Mouse (Mus musculus) limb, embryonic 15.5 days (tissue): Measurements from ENCODE around the gene Dock11. TPM values are rescaled to one million over a fixed set of nuclear protein-coding genes. Genes with fewer than 3 reads are reported as not detected.

Source experiments
- ATAC-seq: fragments of 200-750 bp; cut with Nextera tagmentation; 2 replicates; pipeline ENCODE4 v1.8.0; 2017; ENCODE audit warnings: low read depth, moderate TSS enrichment; ENCODE audit not compliant: insufficient number of reproducible peaks, low FRiP score, low TSS enrichment
- H3K27ac ChIP-seq: fragments of 300-500 bp; sonication (generic); 2 replicates; pipeline ENCODE4 v1.5.1; 2015; ENCODE audit warnings: moderate library complexity, mild to moderate bottlenecking, inconsistent platforms
- H3K27me3 ChIP-seq: fragments of 300-500 bp; sonication (generic); 2 replicates; pipeline ENCODE4 v1.6.1; 2015; ENCODE audit warnings: inconsistent platforms
- H3K36me3 ChIP-seq: fragments of 300-500 bp; sonication (generic); 2 replicates; pipeline ENCODE4 v1.6.1; 2015; ENCODE audit warnings: inconsistent platforms
- H3K4me1 ChIP-seq: fragments of 300-500 bp; sonication (generic); 2 replicates; pipeline ENCODE4 v1.6.1; 2015; ENCODE audit warnings: inconsistent platforms
- H3K4me2 ChIP-seq: fragments of 300-500 bp; sonication (generic); 2 replicates; pipeline ENCODE4 v1.6.1; 2015; ENCODE audit warnings: mild to moderate bottlenecking, inconsistent platforms
- H3K4me3 ChIP-seq: fragments of 300-500 bp; sonication (generic); 2 replicates; pipeline ENCODE4 v1.5.1; 2015; ENCODE audit warnings: mild to moderate bottlenecking, inconsistent platforms
- H3K9ac ChIP-seq: fragments of 300-500 bp; sonication (generic); 2 replicates; pipeline ENCODE4 v1.6.1; 2015; ENCODE audit warnings: inconsistent platforms
- H3K9me3 ChIP-seq: fragments of 300-500 bp; sonication (generic); 2 replicates; pipeline ENCODE4 v1.6.1; 2016; ENCODE audit warnings: inconsistent platforms
- WGBS: fragments of 180-500 bp; shearing (Covaris S2); methylation state at CpG from one replicate; pipeline ENCODE4 v1.1.7; 2015; 5-methylcytosine and 5-hydroxymethylcytosine counted together
- polyA plus RNA-seq: library from polyadenylated mRNA; unstranded; fragments of >200 nt; fragmentation: Nextera tagmentation; extraction: Ambion mirVana; gene quantifications from 2 replicates; pipeline ENCODE4 v1.2.1, GENCODE M21; 2015

Gene Dock11
- polyA plus RNA-seq, result 14.8 and 15.2 TPM in 2 replicates

DNA sequence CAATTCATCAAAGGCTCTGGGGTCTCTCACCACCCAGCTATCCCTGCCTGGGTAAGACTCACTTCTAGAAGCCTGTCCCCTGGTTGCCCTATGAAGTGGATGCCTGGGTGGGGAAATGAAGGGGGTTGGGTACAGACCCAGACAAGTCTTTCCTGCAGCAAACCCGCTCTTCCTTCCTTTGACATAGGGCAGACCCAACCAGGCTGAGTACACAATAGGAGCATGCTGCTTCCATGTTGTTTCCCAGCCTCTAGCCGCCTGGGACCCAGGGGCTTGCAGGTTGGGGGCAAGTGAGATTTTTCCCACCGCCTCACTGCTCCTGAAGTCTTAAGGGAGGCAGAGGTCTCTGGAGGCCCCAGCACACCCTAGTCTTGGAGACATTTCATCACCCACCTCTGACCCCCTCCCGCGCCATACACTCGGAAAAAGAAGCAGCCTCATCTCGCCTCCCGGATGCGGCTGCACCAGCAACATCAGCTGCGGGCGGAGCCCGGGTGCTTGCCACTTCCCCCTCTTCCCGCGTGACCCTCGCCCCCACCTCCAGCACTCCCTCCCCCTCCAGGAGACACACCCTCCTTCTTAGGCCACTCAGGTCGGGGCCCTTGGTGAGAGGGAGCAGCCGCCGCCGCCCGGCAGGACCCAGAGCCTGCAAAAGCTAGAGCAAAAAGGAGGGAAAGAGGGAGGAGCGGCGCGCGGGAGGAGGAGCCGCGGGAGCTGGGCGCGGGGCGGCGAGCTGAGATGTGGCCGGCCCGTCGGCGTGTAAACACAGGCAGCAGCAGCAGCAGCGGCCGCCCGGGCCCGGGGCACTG, at the start of gene Dock11:
Dock11 (plus strand) TSS at position 746 of the 809 bp plus-strand sequence.
- Histone ChIP-seq H3K9me3 (no peaks in the 10 kb centered on the region), H3K27me3 (no peaks in the 10 kb centered on the region), H3K4me3 (peak within 1 kb of the TSS; percentile 57), H3K36me3 (no peaks in the 10 kb centered on the region), H3K9ac (peak within 1 kb of the TSS; percentile 51), H3K27ac (peak within 1 kb of the TSS; percentile 74), H3K4me1 (0 out of 2 replicates have a peak, but pooled peaks cover 3% of the 10 kb centered on the region), H3K4me2 (peak within 1 kb of the TSS; percentile 61)
- peak; percentile 74 for ATAC-seq
- 14% methylated on average over 29 of the region's 38 CpGs for WGBS

DNA sequence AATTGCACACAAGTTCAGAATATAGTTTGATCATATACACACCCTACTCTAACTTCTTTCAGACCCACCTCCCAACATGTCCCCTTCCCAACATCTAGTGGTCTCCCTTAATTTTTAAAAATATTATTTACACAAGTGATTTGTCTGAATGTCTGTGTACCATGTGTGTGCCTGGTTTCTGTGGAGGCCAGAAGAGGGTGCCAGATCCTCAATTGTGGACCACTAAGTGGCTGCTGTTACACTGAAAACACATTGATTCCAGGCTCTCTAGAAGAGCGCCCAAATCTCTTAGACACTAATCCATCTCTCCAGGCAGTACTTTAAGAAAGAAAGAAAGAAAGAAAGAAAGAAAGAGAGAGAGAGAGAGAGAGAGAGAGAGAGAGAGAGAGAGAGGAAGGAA, 8.9 kb upstream of the Dock11 start:
- Histone ChIP-seq H3K36me3 (no peaks in the 10 kb centered on the region), H3K27ac (no peak overlapping the region), H3K9ac (no peak overlapping the region), H3K4me1 (no peaks in the 10 kb centered on the region), H3K4me3 (no peak overlapping the region), H3K27me3 (no peaks in the 10 kb centered on the region), H3K9me3 (no peaks in the 10 kb centered on the region), H3K4me2 (no peak overlapping the region)
- ATAC-seq, result no peak
- 72% methylated on average over 1 of the region's 1 CpGs for WGBS

DNA sequence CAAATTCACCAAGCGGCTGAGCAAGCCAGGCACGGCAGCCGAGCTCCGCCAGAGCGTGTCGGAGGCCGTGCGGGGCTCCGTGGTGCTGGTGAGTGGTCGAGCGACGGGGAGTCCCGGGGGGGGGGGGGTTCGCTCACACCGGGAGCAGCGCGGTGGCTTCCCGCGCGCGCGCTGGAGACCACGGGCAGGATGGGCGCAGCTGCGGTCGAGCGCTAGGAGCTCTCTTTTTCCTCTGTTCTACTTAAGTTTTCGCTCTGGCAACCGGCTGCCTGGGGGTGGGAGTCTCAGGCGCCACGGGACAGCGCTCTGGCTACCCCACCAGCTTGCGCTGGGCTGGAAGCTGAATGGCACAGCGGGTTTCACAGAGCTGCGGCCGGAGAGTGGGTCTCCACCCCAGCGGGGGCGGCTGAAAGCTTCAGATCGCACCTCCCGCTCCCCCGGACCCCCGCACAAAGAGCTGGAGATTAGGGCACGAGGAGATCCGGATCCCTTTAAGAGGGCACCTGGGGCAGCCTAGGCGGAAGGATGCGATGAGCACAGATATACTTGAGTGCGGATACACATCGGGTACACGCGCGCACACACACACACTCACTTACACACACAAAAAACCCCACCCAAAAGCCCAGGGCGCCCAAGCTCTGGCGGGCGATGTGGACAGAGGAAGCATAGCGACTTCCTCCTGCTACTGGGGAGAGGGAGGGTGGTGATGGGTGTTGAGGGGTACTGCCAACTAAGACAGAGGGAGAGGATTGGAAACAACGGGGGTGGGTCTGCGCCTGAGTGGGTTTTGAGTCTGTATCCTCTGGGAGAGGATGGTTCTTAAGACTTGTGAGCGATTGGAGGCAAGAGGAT, 540 bp downstream of the Dock11 start:
- no peak for ATAC-seq
- Histone ChIP-seq H3K27ac (peak overlapping the region; percentile 74), H3K4me2 (peak overlapping the region; percentile 61), H3K36me3 (no peaks in the 10 kb centered on the region), H3K4me3 (peak overlapping the region; percentile 57), H3K9ac (peak overlapping the region; percentile 51), H3K9me3 (no peaks in the 10 kb centered on the region), H3K27me3 (no peaks in the 10 kb centered on the region), H3K4me1 (0 out of 2 replicates have a peak, but pooled peaks cover 3% of the 10 kb centered on the region)
- 19% methylated on average over 57 of the region's 58 CpGs for WGBS

GRCm38 (mm10) chrX:35889800-35890106, 1.1 kb downstream of the Dock11 start:
- no peaks in the 10 kb centered on the region for H3K9me3 ChIP-seq
- no peak overlapping the region for H3K9ac ChIP-seq
- 0 out of 2 replicates have a peak, but pooled peaks cover 3% of the 10 kb centered on the region for H3K4me1 ChIP-seq
- H3K27me3 ChIP-seq, result no peaks in the 10 kb centered on the region
- ATAC-seq, result no peak
- no peak overlapping the region; the same call in 1 of the 2 replicates for H3K27ac ChIP-seq
- H3K4me2 ChIP-seq, result peak overlapping the region; percentile 61
- H3K4me3 ChIP-seq, result peak overlapping the region; percentile 57
- WGBS, result 15% methylated on average over 8 of the region's 8 CpGs
- no peaks in the 10 kb centered on the region for H3K36me3 ChIP-seq

- no peaks in the 10 kb centered on the region for H3K27me3 ChIP-seq
- no peak overlapping the region for H3K4me2 ChIP-seq
- H3K27ac ChIP-seq, result no peak overlapping the region
- no peaks in the 10 kb centered on the region for H3K36me3 ChIP-seq
- H3K9me3 ChIP-seq, result no peaks in the 10 kb centered on the region
- no peak for ATAC-seq
- no peak overlapping the region for H3K9ac ChIP-seq
- 53% methylated on average over 5 of the region's 5 CpGs for WGBS
- H3K4me3 ChIP-seq, result no peak overlapping the region
- H3K4me1 ChIP-seq, result 0 out of 2 replicates have a peak, but pooled peaks cover 3% of the 10 kb centered on the region
These were observed 3.0 kb downstream of the Dock11 start for GRCm38 (mm10) chrX:35891534-35892125.

DNA sequence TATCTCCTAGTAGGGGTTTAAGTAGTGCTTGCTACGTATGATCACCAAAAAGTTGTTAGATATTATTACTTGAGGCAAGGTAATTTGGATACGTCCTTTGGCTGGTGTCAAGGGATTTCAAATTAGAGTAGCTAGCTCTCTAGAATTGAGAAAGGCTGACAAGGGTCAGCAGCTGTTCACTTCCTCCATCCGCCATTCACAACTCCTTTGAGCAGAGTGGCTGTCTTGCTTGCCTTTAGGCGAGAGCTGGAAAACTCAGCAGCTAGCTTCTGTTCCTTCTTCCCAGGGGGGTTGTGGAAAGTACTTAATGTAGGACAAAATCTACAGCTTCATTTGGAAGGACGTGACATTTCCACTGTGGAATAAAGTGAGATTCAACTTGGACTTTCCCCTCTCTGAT, 3.7 kb downstream of the Dock11 start:
- no peak overlapping the region for H3K4me3 ChIP-seq
- no peak overlapping the region for H3K4me2 ChIP-seq
- no peaks in the 10 kb centered on the region for H3K27me3 ChIP-seq
- H3K36me3 ChIP-seq, result no peaks in the 10 kb centered on the region
- H3K9ac ChIP-seq, result no peak overlapping the region
- no peak for ATAC-seq
- no peak overlapping the region for H3K27ac ChIP-seq
- 0 out of 2 replicates have a peak, but pooled peaks cover 3% of the 10 kb centered on the region for H3K4me1 ChIP-seq
- 51% methylated on average over 5 of the region's 5 CpGs for WGBS
- H3K9me3 ChIP-seq, result no peaks in the 10 kb centered on the region

DNA sequence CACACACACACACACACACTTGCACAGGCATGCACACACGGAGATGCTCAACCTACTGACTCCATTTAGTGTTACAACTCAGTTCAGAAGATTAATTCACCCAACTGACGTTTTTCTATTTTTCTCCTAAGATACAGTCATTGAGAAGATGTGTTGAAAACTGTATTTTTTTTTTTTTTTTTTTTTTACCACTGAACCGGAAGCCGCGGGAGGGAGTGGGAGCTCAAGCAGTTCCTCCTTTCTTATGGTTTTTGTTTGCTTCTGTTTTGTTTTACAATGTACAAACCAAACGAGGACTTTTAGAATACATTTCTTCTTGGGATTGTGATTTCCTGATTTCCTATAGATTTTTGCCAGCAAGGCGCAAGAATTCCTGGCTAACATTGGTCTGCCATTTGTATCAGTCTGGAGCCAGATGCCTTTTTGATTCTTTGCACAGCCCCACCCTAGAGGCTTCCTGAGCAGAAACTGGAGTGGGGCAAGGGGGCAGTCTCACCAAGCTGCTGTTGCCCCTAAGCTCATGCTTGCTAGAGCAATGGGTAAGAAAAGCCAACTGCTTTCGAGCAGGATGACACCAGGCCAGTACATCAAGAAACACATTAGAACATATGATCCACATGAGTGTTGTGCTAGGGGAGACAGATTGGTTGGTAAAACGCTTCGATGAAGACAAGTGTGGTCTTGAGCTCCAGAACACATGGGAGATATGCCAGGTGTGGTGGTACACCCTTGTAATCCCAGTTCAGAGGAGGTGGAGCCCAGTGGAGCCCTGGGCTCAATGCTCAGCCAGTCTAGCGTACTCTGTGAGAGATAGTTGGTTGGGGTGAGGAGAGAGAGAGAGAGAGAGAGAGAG, 9.2 kb downstream of the Dock11 start:
- Histone ChIP-seq H3K27ac (no peak overlapping the region), H3K4me3 (no peak overlapping the region), H3K4me1 (no peaks in the 10 kb centered on the region), H3K36me3 (no peaks in the 10 kb centered on the region), H3K27me3 (no peaks in the 10 kb centered on the region), H3K9ac (no peak overlapping the region), H3K4me2 (no peak overlapping the region), H3K9me3 (no peaks in the 10 kb centered on the region)
- ATAC-seq, result no peak
- 60% methylated on average over 11 of the region's 11 CpGs for WGBS

DNA sequence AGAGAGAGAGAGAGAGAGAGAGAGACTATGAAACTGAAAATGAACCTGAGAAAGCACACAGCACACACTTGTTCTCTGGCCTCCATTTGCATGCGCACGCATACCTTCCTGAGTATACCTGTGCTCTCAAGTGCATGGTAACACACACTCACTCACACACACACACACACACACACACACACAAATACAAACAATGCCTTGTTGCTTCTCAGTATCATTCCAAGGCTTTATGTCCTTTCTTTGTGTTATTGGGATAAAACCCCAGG, 9.8 kb downstream of the Dock11 start:
- H3K9ac ChIP-seq, result no peak overlapping the region
- ATAC-seq, result no peak
- no peak overlapping the region for H3K27ac ChIP-seq
- WGBS, result 100% methylated on average over 2 of the region's 2 CpGs
- no peak overlapping the region for H3K4me2 ChIP-seq
- H3K9me3 ChIP-seq, result no peaks in the 10 kb centered on the region
- no peaks in the 10 kb centered on the region for H3K27me3 ChIP-seq
- no peaks in the 10 kb centered on the region for H3K36me3 ChIP-seq
- no peaks in the 10 kb centered on the region for H3K4me1 ChIP-seq
- no peak overlapping the region for H3K4me3 ChIP-seq

- no peak for ATAC-seq
- Histone ChIP-seq H3K36me3 (no peaks in the 10 kb centered on the region), H3K4me2 (no peak overlapping the region), H3K4me1 (no peaks in the 10 kb centered on the region), H3K4me3 (no peak overlapping the region), H3K9ac (no peak overlapping the region), H3K9me3 (no peaks in the 10 kb centered on the region), H3K27ac (no peak overlapping the region; the same call in 1 of the 2 replicates), H3K27me3 (no peaks in the 10 kb centered on the region)
- 64% methylated on average over 7 of the region's 7 CpGs for WGBS
These were observed 15.7 kb downstream of the Dock11 start for GRCm38 (mm10) chrX:35904352-35904751.

GRCm38 (mm10) chrX:35906696-35907330, 18.2 kb downstream of the Dock11 start:
- ATAC-seq, result no peak
- Histone ChIP-seq H3K9ac (no peak overlapping the region), H3K4me3 (no peak overlapping the region), H3K4me2 (no peak overlapping the region), H3K9me3 (no peaks in the 10 kb centered on the region), H3K36me3 (no peaks in the 10 kb centered on the region), H3K27me3 (no peaks in the 10 kb centered on the region), H3K27ac (no peak overlapping the region), H3K4me1 (no peaks in the 10 kb centered on the region)
- 61% methylated on average over 4 of the region's 4 CpGs for WGBS

- H3K27ac ChIP-seq, result peak overlapping the region; percentile 61
- H3K27me3 ChIP-seq, result no peaks in the 10 kb centered on the region
- no peak for ATAC-seq
- 50% methylated on average over 2 of the region's 2 CpGs for WGBS
- no peaks in the 10 kb centered on the region for H3K9me3 ChIP-seq
- H3K9ac ChIP-seq, result no peak overlapping the region
- no peak overlapping the region for H3K4me2 ChIP-seq
- H3K4me1 ChIP-seq, result no peaks in the 10 kb centered on the region
- no peaks in the 10 kb centered on the region for H3K36me3 ChIP-seq
- no peak overlapping the region for H3K4me3 ChIP-seq
These were observed 30.9 kb downstream of the Dock11 start for GRCm38 (mm10) chrX:35919558-35919957.
